Mouse (Mus musculus): ENCODE results near the gene Sesn1.

- TF ChIP-seq CTCF (IDR thresholded peaks at IDR 0.05; ENCODE audit: control insufficient read depth, insufficient read depth, low read length) (no peak), POLR2A (IDR thresholded peaks at IDR 0.05; ENCODE audit: borderline replicate concordance, control insufficient read depth, low read depth, low read length) (no peak)
Observed at GRCm38 (mm10) chr10:41760866-41761265, 48.9 kb upstream of the Sesn1 start.
